Mouse (Mus musculus) embryonic facial prominence, embryonic 10.5 days (tissue): ENCODE measurements at regions not wholly inside any gene's neighbourhood (a gene's known extent, or its start where the extent isn't known, plus 50 kb on each side); places are given as distances from the start of the nearest gene placed in this dataset.
A peak's percentile ranks its signal among the peaks of the same experiment; 100 is the strongest.
"Not testable (repeated sequence)": the region's sequence is repeated elsewhere in the genome, so short reads cannot be mapped to it uniquely, and the experiment has no call there.

Experiments used
- DNase-seq: peaks from one replicate; pipeline ENCODE4 v3.0.0-alpha.2; 2017; ENCODE audit warnings: low spot score
- H3K27ac ChIP-seq: fragments of 300-500 bp; sonication (generic); replicated peaks from 2 replicates; pipeline ENCODE4 v1.5.1; 2016; ENCODE audit warnings: mild to moderate bottlenecking
- H3K27me3 ChIP-seq: fragments of 300-500 bp; sonication (generic); replicated peaks from 2 replicates; pipeline ENCODE4 v1.6.1; 2016; ENCODE audit warnings: low read depth, mild to moderate bottlenecking; ENCODE audit not compliant: poor library complexity, severe bottlenecking
- H3K36me3 ChIP-seq: fragments of 300-500 bp; sonication (generic); replicated peaks from 2 replicates; pipeline ENCODE4 v1.6.1; 2016; ENCODE audit warnings: mild to moderate bottlenecking, moderate library complexity
- H3K4me1 ChIP-seq: fragments of 300-500 bp; sonication (generic); 2 replicates; pipeline ENCODE4 v1.6.1; 2016
- H3K4me3 ChIP-seq: fragments of 300-500 bp; sonication (generic); 2 replicates; pipeline ENCODE4 v1.5.1; 2016; ENCODE audit warnings: mild to moderate bottlenecking, moderate library complexity
- H3K9me3 ChIP-seq: fragments of 300-500 bp; sonication (generic); 2 replicates; pipeline ENCODE4 v1.6.1; 2016; ENCODE audit warnings: mild to moderate bottlenecking
- WGBS: fragments of 180-500 bp; shearing (Covaris S2); methylation state at CpG from one replicate; pipeline ENCODE4 v1.1.7; 2016; 5-methylcytosine and 5-hydroxymethylcytosine counted together

DNA sequence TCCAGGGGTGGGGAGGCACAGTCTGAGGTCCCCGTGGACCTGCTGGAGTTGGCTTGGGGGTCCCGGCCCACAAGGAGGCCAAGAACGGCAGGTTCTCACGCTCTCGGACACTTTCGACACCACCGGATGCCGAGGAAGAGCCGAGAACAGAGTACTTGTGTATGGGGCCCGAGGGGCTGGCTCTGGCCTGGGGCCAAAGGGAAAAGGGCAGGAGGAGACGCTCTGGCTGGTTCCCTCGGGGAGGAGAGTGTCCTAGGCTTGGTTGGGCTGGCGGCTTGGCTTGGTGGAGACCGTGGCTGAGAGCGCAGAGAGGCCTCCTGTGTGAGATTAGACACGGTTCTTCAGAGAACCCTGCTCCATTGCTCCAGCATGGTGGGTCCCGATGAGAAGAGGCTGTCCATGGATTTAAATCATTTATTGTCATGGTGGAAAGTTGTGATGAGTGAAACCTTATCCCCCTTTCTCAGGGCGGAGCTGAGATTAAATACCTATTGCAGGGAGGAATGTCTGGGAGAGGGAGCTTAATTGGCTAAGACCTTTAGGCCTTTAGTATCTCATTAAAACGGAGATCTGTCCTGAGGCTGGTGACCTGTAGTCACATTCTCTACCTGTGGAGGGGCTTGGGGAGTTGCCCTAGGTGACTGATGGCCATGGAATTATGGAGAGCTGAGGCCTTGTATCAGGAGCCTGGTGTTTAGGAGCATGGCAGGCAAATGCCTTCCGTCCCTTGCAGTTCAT lies 244.1 kb downstream of the Enc1 start:
- H3K4me1 ChIP-seq = peaks cover 40% of the 10 kb centered on the region
- no peaks in the 10 kb centered on the region for H3K9me3 ChIP-seq
- H3K27ac ChIP-seq = peak overlapping the region; percentile 41; the same call in 1 of the 2 replicates
- 86% methylated on average over 20 of the region's 20 CpGs for WGBS
- DNase-seq = no peak
- no peaks in the 10 kb centered on the region for H3K36me3 ChIP-seq
- no peaks in the 10 kb centered on the region for H3K27me3 ChIP-seq
- no peak overlapping the region for H3K4me3 ChIP-seq

DNA sequence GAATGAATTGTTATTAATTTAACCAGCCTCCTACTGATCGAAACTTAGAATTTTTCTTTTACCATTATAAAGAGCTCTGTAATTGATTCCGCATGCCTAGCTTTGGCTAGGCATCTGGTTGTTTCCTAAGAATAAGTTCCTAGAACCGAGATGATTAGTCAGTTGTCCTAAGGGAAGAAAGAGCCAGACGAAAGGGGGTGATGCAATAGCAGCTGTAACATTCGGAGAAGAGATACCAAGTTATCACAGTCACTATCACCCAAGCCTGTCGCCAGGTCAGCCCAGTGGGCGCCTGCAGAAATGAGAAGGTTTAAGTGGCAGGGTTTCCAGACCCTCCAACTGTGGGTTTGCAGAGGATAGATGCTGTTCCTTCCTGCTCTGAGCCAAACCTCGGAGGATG lies 242.8 kb downstream of the Enc1 start:
- Histone ChIP-seq H3K27me3 (no peaks in the 10 kb centered on the region), H3K27ac (no peak overlapping the region; the same call in 1 of the 2 replicates), H3K4me3 (no peak overlapping the region), H3K4me1 (peaks cover 28% of the 10 kb centered on the region), H3K36me3 (no peaks in the 10 kb centered on the region), H3K9me3 (no peaks in the 10 kb centered on the region)
- 74% methylated on average over 8 of the region's 8 CpGs for WGBS
- DNase-seq = no peak

- H3K27ac ChIP-seq = no peak overlapping the region
- H3K4me3 ChIP-seq = no peak overlapping the region
- H3K9me3 ChIP-seq = no peaks in the 10 kb centered on the region
- H3K27me3 ChIP-seq = no peaks in the 10 kb centered on the region
- no peak for DNase-seq
- H3K36me3 ChIP-seq = no peaks in the 10 kb centered on the region
- peaks cover 16% of the 10 kb centered on the region for H3K4me1 ChIP-seq
- WGBS = 97% methylated on average over 3 of the region's 3 CpGs
Observed at GRCm38 (mm10) chr13:97482439-97482946, 241.6 kb downstream of the Enc1 start.

- H3K9me3 ChIP-seq = no peaks in the 10 kb centered on the region
- DNase-seq = no peak
- no peaks in the 10 kb centered on the region for H3K36me3 ChIP-seq
- no peaks in the 10 kb centered on the region for H3K27me3 ChIP-seq
- 76% methylated on average over 2 of the region's 2 CpGs for WGBS
- H3K4me1 ChIP-seq = peaks cover 11% of the 10 kb centered on the region
- H3K4me3 ChIP-seq = no peak overlapping the region
- H3K27ac ChIP-seq = no peak overlapping the region
Observed at GRCm38 (mm10) chr13:97481259-97481658, 240.4 kb downstream of the Enc1 start.

GRCm38 (mm10) chr13:97479066-97479586 lies 238.2 kb downstream of the Enc1 start:
- no peaks in the 10 kb centered on the region for H3K36me3 ChIP-seq
- peaks cover 14% of the 10 kb centered on the region; the same call in 1 of the 2 replicates for H3K4me1 ChIP-seq
- H3K27ac ChIP-seq = no peak overlapping the region
- no peaks in the 10 kb centered on the region for H3K9me3 ChIP-seq
- 91% methylated on average over 10 of the region's 10 CpGs for WGBS
- no peak for DNase-seq
- no peaks in the 10 kb centered on the region for H3K27me3 ChIP-seq
- H3K4me3 ChIP-seq = no peak overlapping the region

GRCm38 (mm10) chr13:97473971-97474365 lies 233.1 kb downstream of the Enc1 start:
- DNase-seq = no peak
- Histone ChIP-seq H3K4me1 (peaks cover 22% of the 10 kb centered on the region), H3K4me3 (no peak overlapping the region), H3K9me3 (no peaks in the 10 kb centered on the region), H3K36me3 (no peaks in the 10 kb centered on the region), H3K27me3 (no peaks in the 10 kb centered on the region), H3K27ac (no peak overlapping the region)
- 80% methylated on average over 3 of the region's 3 CpGs for WGBS

DNA sequence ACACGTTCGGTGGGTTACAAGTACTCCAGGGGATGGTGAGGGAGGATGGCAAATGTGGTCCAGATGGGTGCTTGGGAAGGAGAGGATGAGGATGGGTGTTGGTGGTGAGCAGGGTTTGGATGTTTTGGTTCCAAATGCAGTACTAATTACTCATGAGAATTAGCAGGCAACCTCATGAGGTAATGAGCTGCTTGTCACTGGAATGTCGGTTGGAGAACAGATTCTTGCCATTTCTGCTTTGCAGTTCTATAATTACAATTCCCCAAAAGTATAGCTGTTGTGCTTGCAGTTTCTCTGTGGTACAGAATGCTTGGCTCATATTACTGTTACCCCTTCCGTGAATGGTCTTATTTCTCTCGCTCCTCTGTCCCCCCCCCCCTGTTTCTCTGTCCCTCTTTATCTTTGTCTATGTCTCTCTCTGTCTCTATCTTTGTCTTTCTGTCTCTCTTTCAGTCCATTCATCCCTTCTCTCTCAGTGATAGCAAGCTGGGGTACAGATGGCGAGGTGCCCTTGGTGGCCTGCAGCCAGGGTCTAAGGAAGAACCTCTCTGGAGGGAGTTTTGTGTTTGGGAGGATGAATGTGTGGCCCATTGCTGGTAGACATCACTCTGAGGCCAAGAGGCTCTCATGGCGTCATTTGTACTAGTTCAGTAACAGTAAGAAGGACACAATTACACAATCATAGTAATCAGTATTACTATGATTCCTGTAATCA lies 232.5 kb downstream of the Enc1 start:
- Histone ChIP-seq H3K4me3 (no peak overlapping the region), H3K4me1 (peaks cover 23% of the 10 kb centered on the region), H3K9me3 (no peaks in the 10 kb centered on the region), H3K36me3 (no peaks in the 10 kb centered on the region), H3K27me3 (no peaks in the 10 kb centered on the region), H3K27ac (no peak overlapping the region)
- WGBS = 90% methylated on average over 7 of the region's 7 CpGs
- no peak for DNase-seq

DNA sequence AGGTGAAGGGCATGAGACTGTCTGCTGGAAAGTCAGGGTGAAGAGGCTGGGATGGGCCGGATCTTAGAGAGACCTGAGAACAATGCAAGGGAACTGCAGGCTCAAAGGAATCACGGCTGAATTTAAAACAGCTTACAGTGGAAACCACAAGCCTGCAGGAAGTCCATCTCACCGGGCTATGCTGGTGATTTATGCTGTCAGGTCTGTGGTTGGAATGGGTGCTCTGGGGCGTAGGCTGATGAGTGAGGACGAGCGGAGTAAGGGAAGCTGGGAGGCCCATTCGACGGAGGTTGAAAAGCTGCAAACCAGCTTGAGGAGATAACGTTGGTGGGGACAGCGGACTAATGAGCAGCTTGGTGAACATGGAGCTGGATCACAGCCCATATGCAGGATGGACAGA lies 229.1 kb downstream of the Enc1 start:
- Histone ChIP-seq H3K4me3 (no peak overlapping the region), H3K27me3 (no peaks in the 10 kb centered on the region), H3K9me3 (no peaks in the 10 kb centered on the region), H3K27ac (0 out of 2 replicates have a peak overlapping the region, but pooled peaks have one; percentile 14), H3K4me1 (peaks cover 13% of the 10 kb centered on the region), H3K36me3 (no peaks in the 10 kb centered on the region)
- DNase-seq = no peak
- 75% methylated on average over 10 of the region's 10 CpGs for WGBS

DNA sequence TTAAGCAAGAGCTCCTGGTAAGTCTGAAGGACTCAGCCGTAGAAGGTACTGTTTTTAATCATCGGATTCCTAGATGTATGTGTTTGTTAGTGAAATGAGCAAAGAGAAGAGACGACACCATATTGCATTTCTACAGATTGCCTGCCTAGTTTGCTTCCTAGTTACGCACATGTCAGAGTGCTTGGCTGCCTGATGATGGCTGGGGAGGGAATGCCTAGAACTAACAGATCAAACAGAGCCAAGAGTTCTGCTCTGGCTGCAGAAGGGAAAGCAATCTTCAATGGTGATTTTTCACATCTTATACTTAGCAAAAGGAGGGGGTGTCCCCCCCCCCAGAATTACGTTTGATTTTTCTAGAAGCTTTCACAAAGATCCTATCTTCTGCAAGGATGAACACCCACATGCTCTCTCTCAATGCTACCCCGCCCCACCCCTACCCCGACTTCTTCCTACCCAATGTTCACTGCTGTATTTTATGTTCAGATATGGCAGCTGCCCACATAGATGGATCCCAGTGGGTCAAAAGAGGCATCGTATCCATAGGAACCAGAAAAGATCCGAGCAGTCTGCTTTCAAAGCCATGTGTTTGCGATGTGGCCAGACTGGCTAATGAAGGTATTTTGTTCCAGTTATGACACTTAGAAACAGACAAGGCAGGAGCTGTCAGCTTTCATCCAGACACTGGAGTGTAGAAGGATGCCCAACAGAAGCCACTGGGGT lies 228.1 kb downstream of the Enc1 start:
- WGBS = 88% methylated on average over 10 of the region's 10 CpGs
- Histone ChIP-seq H3K36me3 (no peaks in the 10 kb centered on the region), H3K27me3 (no peaks in the 10 kb centered on the region), H3K4me3 (no peak overlapping the region), H3K9me3 (no peaks in the 10 kb centered on the region), H3K4me1 (peaks cover 13% of the 10 kb centered on the region), H3K27ac (no peak overlapping the region)
- no peak for DNase-seq

DNA sequence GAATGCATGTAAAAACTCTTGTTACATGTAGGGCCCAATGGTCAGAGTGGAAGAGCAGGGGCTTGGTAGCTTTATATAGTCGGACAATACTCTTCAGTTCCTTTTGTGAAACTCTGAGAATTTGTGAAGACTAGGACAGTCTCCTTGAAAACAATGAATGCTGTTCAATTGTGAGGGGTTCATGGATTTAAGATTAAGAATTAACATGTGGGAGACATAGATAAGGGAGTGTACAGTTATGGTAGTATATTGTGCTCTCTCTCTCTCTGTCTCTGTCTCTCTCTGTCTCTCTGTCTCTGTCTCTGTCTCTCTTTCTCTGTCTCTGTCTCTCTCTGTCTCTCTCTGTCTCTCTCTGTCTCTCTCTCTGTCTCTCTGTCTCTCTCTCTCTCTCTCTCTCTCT lies 225.7 kb downstream of the Enc1 start:
- WGBS = 92% methylated on average over 1 of the region's 1 CpGs

GRCm38 (mm10) chr13:97463798-97464197 lies 222.9 kb downstream of the Enc1 start:
- no peak for DNase-seq
- H3K4me3 ChIP-seq = no peak overlapping the region
- H3K27ac ChIP-seq = no peak overlapping the region
- H3K4me1 ChIP-seq = 0 out of 2 replicates have a peak, but pooled peaks cover 3% of the 10 kb centered on the region
- no peaks in the 10 kb centered on the region for H3K27me3 ChIP-seq
- no peaks in the 10 kb centered on the region for H3K9me3 ChIP-seq
- 88% methylated on average over 8 of the region's 8 CpGs for WGBS
- H3K36me3 ChIP-seq = no peaks in the 10 kb centered on the region

More for the DNA sequence above, 225.7 kb downstream of the Enc1 start:
- H3K4me3 ChIP-seq, H3K36me3 ChIP-seq, H3K27ac ChIP-seq, H3K9me3 ChIP-seq, DNase-seq, H3K27me3 ChIP-seq: not testable (repeated sequence)
- H3K4me1 ChIP-seq = peaks cover 16% of the 10 kb centered on the region

GRCm38 (mm10) chr13:97462884-97463235 lies 222.0 kb downstream of the Enc1 start:
- Histone ChIP-seq H3K4me3 (no peak overlapping the region), H3K27ac (no peak overlapping the region), H3K36me3 (no peaks in the 10 kb centered on the region), H3K9me3 (no peaks in the 10 kb centered on the region), H3K27me3 (no peaks in the 10 kb centered on the region), H3K4me1 (0 out of 2 replicates have a peak, but pooled peaks cover 3% of the 10 kb centered on the region)
- 82% methylated on average over 2 of the region's 2 CpGs for WGBS
- DNase-seq = no peak
